Mouse (Mus musculus) G1E (cell line): ENCODE data around the gene Hipk4. TPM values are rescaled to one million over a fixed set of nuclear protein-coding genes. Genes with fewer than 3 reads are reported as not detected.

Source experiments
- ATAC-seq: 2 replicates; pipeline ENCODE4 v1.8.0; 2016; ENCODE audit warnings: mild to moderate bottlenecking; ENCODE audit not compliant: insufficient number of reproducible peaks, poor library complexity, low FRiP score, severe bottlenecking; ENCODE audit errors: extremely low read depth
- DNase-seq: peaks from one replicate; pipeline ENCODE4 v3.0.0; 2012; ENCODE audit warnings: low spot score
- H3K27me3 ChIP-seq: 2 replicates; pipeline ENCODE4 v1.6.1; 2012; ENCODE audit warnings: mild to moderate bottlenecking, low read length, inconsistent platforms; ENCODE audit not compliant: insufficient read depth
- H3K36me3 ChIP-seq: replicated peaks from 2 replicates; pipeline ENCODE3; 2012; ENCODE audit warnings: mild to moderate bottlenecking, inconsistent platforms
- H3K4me1 ChIP-seq: 2 replicates; pipeline ENCODE4 v1.6.1; 2012; ENCODE audit warnings: low read depth, low read length, inconsistent platforms, mixed read lengths; ENCODE audit not compliant: insufficient read depth
- H3K4me3 ChIP-seq: 2 replicates; pipeline ENCODE4 v1.5.1; 2012; ENCODE audit warnings: low read depth, mild to moderate bottlenecking, inconsistent platforms, low read length, moderate library complexity, mixed read lengths
- H3K9me3 ChIP-seq: replicated peaks from 2 replicates; pipeline ENCODE4 v1.6.1; 2012; ENCODE audit warnings: inconsistent platforms
- CTCF ChIP-seq: IDR thresholded peaks from 2 replicates; pipeline ENCODE4 v1.5.1; 2012; ENCODE audit warnings: low read depth, low read length, inconsistent platforms, mixed read lengths
- GATA1 ChIP-seq: IDR thresholded peaks from 2 replicates; pipeline ENCODE4 v1.6.1; 2012; ENCODE audit warnings: borderline replicate concordance, low read length, inconsistent platforms, mixed read lengths
- GATA2 ChIP-seq: IDR thresholded peaks from 2 replicates; pipeline ENCODE4 v1.6.1; 2012; ENCODE audit warnings: low read depth, low read length, inconsistent platforms, borderline replicate concordance
- POLR2AphosphoS5 ChIP-seq: IDR thresholded peaks from 2 replicates; pipeline ENCODE4 v1.6.1; 2012; ENCODE audit warnings: low read depth, low read length, inconsistent platforms; ENCODE audit not compliant: insufficient replicate concordance
- TAL1 ChIP-seq: conservative IDR thresholded peaks from 2 replicates; pipeline ENCODE4 v1.6.1; 2012; ENCODE audit warnings: low read depth, low read length, inconsistent platforms, mixed read lengths
- polyA plus RNA-seq: library from polyadenylated mRNA; stranded (reverse); fragments of >175 nt; gene quantifications from 2 replicates; pipeline ENCODE4 v1.2.3, GENCODE M21; 2012
- total RNA-seq, 2 experiments: library from RNA; stranded (forward) in 1 of 2; stranded (reverse) in 1 of 2; fragments of 200-1000 nt in 1 of 2; fragments of >200 nt in 1 of 2; fragmentation: Nextera tagmentation in 1 of 2; gene quantifications; 2 replicates each; pipeline ENCODE4 v1.2.3; 2014 to 2017

Gene Hipk4
- total and polyA plus RNA-seq, 3 experiments: 0.09 to 0.38 (median 0.11) TPM

DNA sequence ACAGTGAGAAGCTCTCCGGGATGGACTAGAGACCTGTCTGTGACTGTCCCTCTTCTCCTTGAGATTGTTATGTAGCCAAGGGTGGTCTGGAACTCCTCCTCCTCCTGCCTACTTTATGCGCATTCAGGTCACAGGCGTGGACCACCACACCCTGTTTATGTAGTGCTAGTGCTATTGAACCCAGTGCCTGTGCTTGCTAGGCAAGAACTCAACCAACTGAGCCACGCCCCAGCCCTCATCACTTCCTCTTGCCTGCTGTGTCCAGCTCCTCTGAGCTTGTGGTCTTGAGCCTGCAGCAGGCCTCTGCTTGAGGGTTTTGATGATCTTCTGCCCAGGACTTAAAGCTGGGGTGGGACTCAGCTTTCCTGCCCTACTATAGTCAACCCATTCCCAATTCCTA lies 49.1 kb downstream of the Hipk4 start:
- Histone ChIP-seq H3K4me1 (peaks cover 12% of the 10 kb centered on the region), H3K4me3 (no peak overlapping the region), H3K36me3 (peaks cover 91% of the 10 kb centered on the region), H3K9me3 (no peaks in the 10 kb centered on the region), H3K27me3 (no peaks in the 10 kb centered on the region)
- ATAC-seq (no peak), DNase-seq (no peak)
- TF ChIP-seq GATA1: no peak
- TF ChIP-seq CTCF: no peak
- no peak for TF ChIP-seq TAL1
- TF ChIP-seq GATA2: no peak
- TF ChIP-seq POLR2AphosphoS5: no peak

DNA sequence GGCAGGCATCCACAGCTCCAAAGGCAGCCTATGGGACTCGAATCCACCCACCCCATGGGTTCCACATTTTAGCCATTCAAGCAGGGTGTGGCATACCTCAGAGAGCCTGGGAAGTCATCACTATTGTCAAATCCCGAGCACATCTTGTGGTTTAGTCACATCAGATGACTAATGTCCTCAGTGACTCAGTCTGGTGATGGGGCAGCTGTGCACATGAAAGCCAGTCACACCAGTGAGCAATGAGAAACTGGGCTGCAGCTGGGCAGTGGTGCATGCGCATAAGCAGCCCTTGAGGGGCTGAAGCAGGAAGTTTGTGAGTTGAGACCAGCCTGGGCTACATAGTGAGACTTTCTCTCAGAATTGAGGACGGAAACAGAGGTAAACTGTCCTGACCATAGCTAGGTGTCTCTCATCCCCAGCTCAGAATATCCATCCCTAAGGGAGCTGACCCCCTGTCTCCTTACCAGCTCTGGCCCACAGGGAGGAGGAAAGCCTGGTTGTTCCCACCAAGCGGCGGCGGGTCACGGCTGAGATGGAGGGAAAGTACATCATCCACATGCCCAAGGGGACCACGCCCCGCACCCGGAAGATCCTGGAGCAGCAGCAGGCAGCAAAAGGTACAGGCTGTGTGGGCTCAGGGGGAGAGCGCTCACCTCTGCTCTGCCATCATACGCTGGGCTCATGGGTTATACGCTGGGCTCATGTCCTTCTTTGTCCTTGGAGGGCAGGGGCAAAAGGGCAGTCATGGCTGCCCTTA lies 51.2 kb downstream of the Hipk4 start:
- no peaks in the 10 kb centered on the region for H3K27me3 ChIP-seq
- H3K9me3 ChIP-seq: no peaks in the 10 kb centered on the region
- H3K36me3 ChIP-seq: peaks cover 91% of the 10 kb centered on the region
- ATAC-seq (peak; percentile 34; the same call in 1 of the 2 replicates), DNase-seq (no peak)
- no peak overlapping the region for H3K4me3 ChIP-seq
- TF ChIP-seq CTCF (no peak), TAL1 (no peak), POLR2AphosphoS5 (no peak), GATA2 (no peak), GATA1 (no peak)
- peaks cover 12% of the 10 kb centered on the region for H3K4me1 ChIP-seq

DNA sequence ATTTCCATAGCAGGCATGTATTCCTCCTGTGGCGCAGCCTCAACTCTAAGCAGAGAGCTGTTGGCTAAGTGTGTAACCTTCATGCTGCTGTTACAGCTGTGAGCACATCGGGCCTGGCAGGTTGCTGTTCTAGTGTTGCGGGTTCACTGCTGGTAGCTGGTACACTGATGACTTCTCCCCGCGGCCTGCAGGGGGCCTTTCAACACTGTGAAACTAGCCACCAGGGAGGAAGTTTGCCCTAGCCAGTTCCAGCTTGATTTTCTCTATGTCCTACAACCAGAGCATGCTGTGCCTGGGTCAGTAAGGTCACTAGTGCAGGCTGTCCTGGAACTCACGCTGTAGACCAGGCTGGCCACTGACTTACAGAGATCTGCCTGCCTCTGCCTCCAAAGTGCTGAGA lies 53.8 kb downstream of the Hipk4 start:
- H3K4me3 ChIP-seq: no peak overlapping the region
- TF ChIP-seq GATA2 (no peak), CTCF (peak; percentile 52; the same call in 1 of the 2 replicates)
- ATAC-seq (no peak), DNase-seq (peak; percentile 55)
- peaks cover 93% of the 10 kb centered on the region for H3K36me3 ChIP-seq
- peaks cover 6% of the 10 kb centered on the region for H3K4me1 ChIP-seq
- no peaks in the 10 kb centered on the region for H3K27me3 ChIP-seq
- H3K9me3 ChIP-seq: no peaks in the 10 kb centered on the region

DNA sequence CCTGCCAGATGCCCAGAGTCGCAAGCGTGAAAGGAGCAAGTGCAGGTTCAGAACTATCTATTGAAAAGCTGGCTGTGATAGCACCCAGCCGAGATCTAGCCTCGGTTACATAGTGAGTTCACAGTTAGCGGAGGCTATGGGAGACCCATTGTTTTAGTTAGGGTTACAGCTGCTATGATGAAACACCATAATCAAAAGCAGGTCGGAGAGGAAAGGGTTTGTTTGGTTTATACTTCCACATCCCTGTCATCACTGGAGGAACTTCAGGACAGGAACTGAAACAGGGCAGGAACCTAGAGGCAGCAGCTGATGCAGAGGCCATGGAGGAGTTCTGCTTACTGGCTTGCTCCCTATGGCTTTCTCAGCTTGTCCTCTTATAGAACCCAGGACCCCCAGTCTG lies 54.5 kb downstream of the Hipk4 start:
- no peak for TF ChIP-seq TAL1
- no peak for TF ChIP-seq POLR2AphosphoS5
- no peak for TF ChIP-seq GATA2
- no peak for TF ChIP-seq GATA1
- TF ChIP-seq CTCF: no peak
- no peak for ATAC-seq
- Histone ChIP-seq H3K4me1 (no peaks in the 10 kb centered on the region; the same call in none of the 2 replicates), H3K4me3 (no peak overlapping the region), H3K9me3 (no peaks in the 10 kb centered on the region), H3K27me3 (no peaks in the 10 kb centered on the region), H3K36me3 (peaks cover 93% of the 10 kb centered on the region)
- no peak for DNase-seq

DNA sequence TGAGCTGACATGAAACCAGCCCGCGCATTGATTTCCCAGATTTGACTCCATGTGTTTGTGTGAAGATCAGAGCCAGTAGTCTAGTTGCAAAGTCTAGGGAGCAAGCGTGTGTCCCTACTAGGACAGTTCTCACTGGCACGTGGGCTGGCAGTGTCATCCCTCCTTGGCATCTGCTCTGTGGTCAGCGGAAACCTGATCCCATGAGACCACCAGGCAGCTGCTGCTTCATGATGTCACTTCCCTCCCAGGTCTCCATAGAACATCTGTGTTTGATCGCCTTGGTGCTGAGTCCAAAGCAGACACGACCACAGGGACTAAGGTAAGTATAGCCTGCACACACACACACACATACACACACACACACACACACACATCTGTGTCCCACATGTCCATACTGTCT lies 55.4 kb downstream of the Hipk4 start:
- H3K9me3 ChIP-seq: no peaks in the 10 kb centered on the region
- H3K27me3 ChIP-seq: no peaks in the 10 kb centered on the region
- H3K36me3 ChIP-seq: peaks cover 97% of the 10 kb centered on the region
- DNase-seq (no peak), ATAC-seq (no peak)
- H3K4me3 ChIP-seq: no peak overlapping the region
- TF ChIP-seq POLR2AphosphoS5: no peak
- TF ChIP-seq TAL1: no peak
- no peak for TF ChIP-seq GATA2
- no peak for TF ChIP-seq CTCF
- TF ChIP-seq GATA1: no peak
- no peaks in the 10 kb centered on the region; the same call in 1 of the 2 replicates for H3K4me1 ChIP-seq

DNA sequence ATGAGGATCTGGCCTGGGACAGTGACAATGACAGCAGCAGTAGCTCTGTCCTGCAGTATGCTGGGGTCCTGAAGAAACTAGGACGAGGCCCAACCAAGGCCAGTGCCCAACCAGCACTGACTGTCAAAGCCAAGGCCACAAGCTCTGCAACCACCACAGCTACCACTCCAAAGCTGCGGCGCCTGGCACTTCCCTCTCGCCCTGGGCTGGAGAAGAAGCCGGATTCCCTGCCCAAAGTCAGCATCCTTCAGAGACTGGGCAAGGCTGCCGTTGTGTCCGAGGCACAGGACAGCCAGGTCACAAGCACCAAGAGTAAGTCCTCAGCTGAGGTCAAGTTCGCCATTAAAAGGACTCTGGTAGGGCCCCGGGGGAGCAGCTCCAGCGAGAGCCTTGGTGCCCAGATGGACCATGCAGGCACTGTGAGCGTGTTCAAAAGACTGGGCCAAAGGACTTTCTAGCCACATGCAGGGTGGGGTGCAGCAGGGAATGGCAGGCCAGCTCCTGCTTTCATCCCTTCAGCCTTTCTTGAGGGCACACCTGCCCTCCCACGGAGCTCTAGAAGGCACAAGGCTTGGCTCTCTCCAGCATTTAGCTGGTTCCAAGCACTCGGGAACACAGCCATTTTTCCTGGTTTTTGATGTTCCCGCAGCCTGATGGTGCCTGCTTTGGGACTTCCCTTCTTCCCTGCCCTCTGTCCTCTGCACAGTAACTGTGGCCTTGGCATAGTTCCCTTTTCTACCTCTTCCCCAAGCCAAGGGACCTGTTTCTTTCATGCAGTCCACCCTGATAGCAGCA lies 57.5 kb downstream of the Hipk4 start:
- DNase-seq (no peak), ATAC-seq (no peak)
- no peak overlapping the region for H3K4me3 ChIP-seq
- no peak for TF ChIP-seq CTCF
- no peak for TF ChIP-seq GATA1
- H3K4me1 ChIP-seq: no peaks in the 10 kb centered on the region; the same call in 1 of the 2 replicates
- no peaks in the 10 kb centered on the region for H3K9me3 ChIP-seq
- H3K36me3 ChIP-seq: peaks cover 93% of the 10 kb centered on the region
- H3K27me3 ChIP-seq: no peaks in the 10 kb centered on the region

Other genes starting within 250 kb of the Hipk4 start
- 0.39 and 9.1 TPM in 2 replicates for gene Ltbp4, start 185.6 kb upstream of the Hipk4 start, total RNA-seq (2014; fragmentation: Nextera tagmentation)
- 0.06 and 0.16 TPM in 2 replicates for gene Ltbp4, start 185.6 kb upstream of the Hipk4 start, total RNA-seq (2017)
- 1.0 and 1.5 TPM in 2 replicates for gene Ltbp4, start 185.6 kb upstream of the Hipk4 start, polyA plus RNA-seq
- 89.8 and 111 TPM in 2 replicates for gene Shkbp1, start 167.2 kb upstream of the Hipk4 start, total RNA-seq (2014; fragmentation: Nextera tagmentation)
- 27.4 and 29.5 TPM in 2 replicates for gene Shkbp1, start 167.2 kb upstream of the Hipk4 start, total RNA-seq (2017)
- gene Shkbp1, start 167.2 kb upstream of the Hipk4 start, polyA plus RNA-seq: 218 and 220 TPM in 2 replicates
- not detected in 2 replicates for gene Gm20479, start 165.8 kb upstream of the Hipk4 start, total RNA-seq (2014; fragmentation: Nextera tagmentation)
- gene Gm20479, start 165.8 kb upstream of the Hipk4 start, total RNA-seq (2017): 1.3 TPM in 1 of 2 replicates, not detected in the other
- 1.2 and 1.4 TPM in 2 replicates for gene Gm20479, start 165.8 kb upstream of the Hipk4 start, polyA plus RNA-seq
- gene Sptbn4, start 75.6 kb upstream of the Hipk4 start, total RNA-seq (2014; fragmentation: Nextera tagmentation): 0.92 and 2.9 TPM in 2 replicates
- 1.1 and 1.2 TPM in 2 replicates for gene Sptbn4, start 75.6 kb upstream of the Hipk4 start, total RNA-seq (2017)
- 0.91 and 1.1 TPM in 2 replicates for gene Sptbn4, start 75.6 kb upstream of the Hipk4 start, polyA plus RNA-seq
- 438 and 479 TPM in 2 replicates for gene Blvrb, start 75.3 kb upstream of the Hipk4 start, total RNA-seq (2014; fragmentation: Nextera tagmentation)
- gene Blvrb, start 75.3 kb upstream of the Hipk4 start, total RNA-seq (2017): 212 and 254 TPM in 2 replicates
- 394 and 460 TPM in 2 replicates for gene Blvrb, start 75.3 kb upstream of the Hipk4 start, polyA plus RNA-seq
- 5.2 and 9.0 TPM in 2 replicates for gene Sertad3, start 49.5 kb upstream of the Hipk4 start, total RNA-seq (2014; fragmentation: Nextera tagmentation)
- 15.8 and 18.1 TPM in 2 replicates for gene Sertad3, start 49.5 kb upstream of the Hipk4 start, total RNA-seq (2017)
- 24.0 and 27.0 TPM in 2 replicates for gene Sertad3, start 49.5 kb upstream of the Hipk4 start, polyA plus RNA-seq
- gene Sertad1, start 36.4 kb upstream of the Hipk4 start, total RNA-seq (2014; fragmentation: Nextera tagmentation): 18.5 and 18.6 TPM in 2 replicates
- 62.3 and 63.1 TPM in 2 replicates for gene Sertad1, start 36.4 kb upstream of the Hipk4 start, total RNA-seq (2017)
- gene Sertad1, start 36.4 kb upstream of the Hipk4 start, polyA plus RNA-seq: 56.9 and 75.3 TPM in 2 replicates
- 1.5 and 1.7 TPM in 2 replicates for gene Prx, start 23.9 kb upstream of the Hipk4 start, total RNA-seq (2014; fragmentation: Nextera tagmentation)
- gene Prx, start 23.9 kb upstream of the Hipk4 start, total RNA-seq (2017): 0.93 and 1.3 TPM in 2 replicates
- 2.3 and 2.7 TPM in 2 replicates for gene Prx, start 23.9 kb upstream of the Hipk4 start, polyA plus RNA-seq
- gene Pld3, start 30.0 kb downstream of the Hipk4 start, total RNA-seq (2014; fragmentation: Nextera tagmentation): 10.5 and 16.0 TPM in 2 replicates
- 7.2 TPM in 2 replicates for gene Pld3, start 30.0 kb downstream of the Hipk4 start, total RNA-seq (2017)
- 19.5 and 23.1 TPM in 2 replicates for gene Pld3, start 30.0 kb downstream of the Hipk4 start, polyA plus RNA-seq
- gene 2310022A10Rik, start 30.0 kb downstream of the Hipk4 start, total RNA-seq (2014; fragmentation: Nextera tagmentation): 18.8 and 26.0 TPM in 2 replicates
- 5.2 and 10.0 TPM in 2 replicates for gene 2310022A10Rik, start 30.0 kb downstream of the Hipk4 start, total RNA-seq (2017)
- gene 2310022A10Rik, start 30.0 kb downstream of the Hipk4 start, polyA plus RNA-seq: 61.2 and 61.5 TPM in 2 replicates
- gene Akt2, start 68.3 kb downstream of the Hipk4 start, total RNA-seq (2014; fragmentation: Nextera tagmentation): 69.0 and 84.8 TPM in 2 replicates
- gene Akt2, start 68.3 kb downstream of the Hipk4 start, total RNA-seq (2017): 41.7 and 42.1 TPM in 2 replicates
- gene Akt2, start 68.3 kb downstream of the Hipk4 start, polyA plus RNA-seq: 46.0 and 52.4 TPM in 2 replicates
- gene Ttc9b, start 130.6 kb downstream of the Hipk4 start, total RNA-seq (2014; fragmentation: Nextera tagmentation): not detected in 2 replicates
- not detected in 2 replicates for gene Ttc9b, start 130.6 kb downstream of the Hipk4 start, total RNA-seq (2017)
- gene Ttc9b, start 130.6 kb downstream of the Hipk4 start, polyA plus RNA-seq: not detected in 2 replicates
- 5.9 and 8.0 TPM in 2 replicates for gene Map3k10, start 151.3 kb downstream of the Hipk4 start, total RNA-seq (2014; fragmentation: Nextera tagmentation)
- 8.6 and 10.8 TPM in 2 replicates for gene Map3k10, start 151.3 kb downstream of the Hipk4 start, total RNA-seq (2017)
- 25.1 and 34.7 TPM in 2 replicates for gene Map3k10, start 151.3 kb downstream of the Hipk4 start, polyA plus RNA-seq
- 2.7 and 4.4 TPM in 2 replicates for gene Zfp607b, start 166.1 kb downstream of the Hipk4 start, total RNA-seq (2014; fragmentation: Nextera tagmentation)
- gene Zfp607b, start 166.1 kb downstream of the Hipk4 start, total RNA-seq (2017): 1.6 and 1.7 TPM in 2 replicates
- 0.01 and 0.04 TPM in 2 replicates for gene Zfp607b, start 166.1 kb downstream of the Hipk4 start, polyA plus RNA-seq
- 16.3 and 21.4 TPM in 2 replicates for gene Zfp60, start 208.1 kb downstream of the Hipk4 start, total RNA-seq (2014; fragmentation: Nextera tagmentation)
- gene Zfp60, start 208.1 kb downstream of the Hipk4 start, total RNA-seq (2017): 7.1 and 9.4 TPM in 2 replicates
- gene Zfp60, start 208.1 kb downstream of the Hipk4 start, polyA plus RNA-seq: 0.26 and 0.70 TPM in 2 replicates